Mouse (Mus musculus) erythroblast, embryonic 14.5 days (primary cell): Measurements from ENCODE around the gene Brinp2.

Source experiments
- GATA1 ChIP-seq: IDR thresholded peaks from 2 replicates; pipeline ENCODE4 v1.6.1; 2012; ENCODE audit warnings: low read length, inconsistent platforms, mixed read lengths
- TAL1 ChIP-seq: IDR thresholded peaks from 3 replicates; pipeline ENCODE4 v1.6.1; 2012; ENCODE audit warnings: low read length, inconsistent platforms, mixed read lengths

DNA sequence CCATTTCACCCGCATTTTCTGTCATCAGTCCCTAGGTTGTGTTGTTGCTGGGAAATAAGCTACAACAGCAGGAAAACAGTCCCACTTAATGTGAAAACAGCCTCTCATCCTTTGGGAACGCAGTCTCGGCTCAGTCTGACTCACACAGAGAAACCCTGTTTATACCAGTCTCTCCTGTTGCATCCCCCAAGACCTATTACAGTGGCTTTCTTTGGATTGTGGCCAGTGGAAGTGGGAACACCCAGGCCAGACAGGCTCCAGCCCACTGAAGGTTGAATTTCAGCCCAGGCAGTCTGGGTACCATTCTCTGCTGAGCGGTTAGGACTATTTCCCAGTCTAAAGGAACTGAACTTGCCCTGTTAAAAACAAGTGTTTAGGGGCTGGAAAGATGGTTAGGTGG lies 142.4 kb downstream of the Brinp2 start:
- no peak for TF ChIP-seq TAL1
- no peak for TF ChIP-seq GATA1
